Mouse (Mus musculus) hindbrain, embryonic 12.5 days (tissue): ENCODE measurements at regions not wholly inside any gene's neighbourhood (a gene's known extent, or its start where the extent isn't known, plus 50 kb on each side); places are given as distances from the start of the nearest gene placed in this dataset.
A peak's percentile ranks its signal among the peaks of the same experiment; 100 is the strongest.

Source experiments
- ATAC-seq: fragments of 200-750 bp; cut with Nextera tagmentation; 2 replicates; pipeline ENCODE4 v1.8.0; 2017; ENCODE audit warnings: moderate TSS enrichment; ENCODE audit not compliant: low FRiP score
- H3K27ac ChIP-seq: fragments of 300-500 bp; sonication (generic); 2 replicates; pipeline ENCODE4 v1.5.1; 2016; ENCODE audit warnings: mild to moderate bottlenecking
- H3K27me3 ChIP-seq: fragments of 300-500 bp; sonication (generic); 2 replicates; pipeline ENCODE4 v1.6.1; 2016; ENCODE audit warnings: mild to moderate bottlenecking
- H3K36me3 ChIP-seq: fragments of 300-500 bp; sonication (generic); 2 replicates; pipeline ENCODE4 v1.6.1; 2016; ENCODE audit warnings: mild to moderate bottlenecking
- H3K4me1 ChIP-seq: fragments of 300-500 bp; sonication (generic); 2 replicates; pipeline ENCODE4 v1.6.1; 2016
- H3K4me2 ChIP-seq: fragments of 300-500 bp; sonication (generic); replicated peaks from 2 replicates; pipeline ENCODE4 v1.6.1; 2016; ENCODE audit warnings: mild to moderate bottlenecking
- H3K4me3 ChIP-seq: fragments of 300-500 bp; sonication (generic); 2 replicates; pipeline ENCODE4 v1.5.1; 2016; ENCODE audit warnings: mild to moderate bottlenecking
- H3K9ac ChIP-seq: fragments of 300-500 bp; sonication (generic); 2 replicates; pipeline ENCODE4 v1.6.1; 2016; ENCODE audit warnings: mild to moderate bottlenecking, moderate library complexity
- H3K9me3 ChIP-seq: fragments of 300-500 bp; sonication (generic); replicated peaks from 2 replicates; pipeline ENCODE4 v1.6.1; 2016; ENCODE audit warnings: mild to moderate bottlenecking
- WGBS: fragments of 180-500 bp; shearing (Covaris S2); methylation state at CpG from one replicate; pipeline ENCODE4 v1.1.7; 2016; 5-methylcytosine and 5-hydroxymethylcytosine counted together

DNA sequence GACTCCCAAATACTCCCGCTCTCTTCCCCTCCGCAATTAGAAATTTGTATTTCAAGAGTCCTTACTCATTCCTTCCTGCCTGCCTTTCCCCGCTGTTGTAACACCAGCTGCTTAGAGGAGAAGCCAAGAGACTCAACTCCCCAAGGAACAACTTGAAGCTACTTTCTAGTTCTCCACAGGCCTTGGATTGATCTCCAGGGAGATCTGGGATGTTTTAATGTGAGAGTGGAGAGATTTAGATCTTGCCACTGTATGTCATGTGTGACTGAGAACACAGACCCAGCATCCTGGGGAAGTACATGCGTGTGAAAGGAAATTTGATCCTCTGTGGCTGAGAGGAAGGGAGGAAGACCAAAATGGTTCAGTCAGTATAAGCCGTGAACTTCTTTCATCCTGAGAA is 335.4 kb downstream of the Ets1 start:
- Histone ChIP-seq H3K36me3 (no peaks in the 10 kb centered on the region), H3K4me2 (no peak overlapping the region), H3K9ac (no peak overlapping the region), H3K27me3 (no peaks in the 10 kb centered on the region), H3K27ac (no peak overlapping the region), H3K4me3 (no peak overlapping the region), H3K4me1 (no peaks in the 10 kb centered on the region), H3K9me3 (no peaks in the 10 kb centered on the region)
- no peak for ATAC-seq
- 88% methylated on average over 5 of the region's 5 CpGs for WGBS

DNA sequence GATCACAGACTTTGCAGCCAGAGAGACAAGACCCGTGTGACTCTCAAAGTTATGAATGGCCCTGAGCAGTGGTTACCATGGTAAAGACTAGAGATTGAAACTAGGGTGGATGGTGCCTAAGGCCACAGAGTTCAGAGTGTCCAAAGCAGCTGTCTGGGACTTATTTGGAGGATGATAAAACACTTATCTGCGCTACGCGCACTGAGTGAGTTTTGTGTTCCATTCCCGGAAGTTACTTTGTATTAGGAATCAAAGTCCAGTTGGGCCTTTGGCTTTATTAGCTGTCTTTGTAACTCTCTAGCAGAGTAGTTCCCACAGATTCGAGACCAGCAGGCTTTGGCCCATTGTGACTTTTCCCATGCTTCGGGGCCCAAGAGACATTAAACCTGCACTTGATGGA is 335.9 kb downstream of the Ets1 start:
- no peaks in the 10 kb centered on the region for H3K4me1 ChIP-seq
- H3K9me3 ChIP-seq: no peaks in the 10 kb centered on the region
- no peak overlapping the region for H3K9ac ChIP-seq
- no peak overlapping the region for H3K4me2 ChIP-seq
- H3K36me3 ChIP-seq: no peaks in the 10 kb centered on the region
- no peaks in the 10 kb centered on the region for H3K27me3 ChIP-seq
- ATAC-seq: no peak
- H3K27ac ChIP-seq: no peak overlapping the region
- no peak overlapping the region for H3K4me3 ChIP-seq
- WGBS: 75% methylated on average over 7 of the region's 7 CpGs

DNA sequence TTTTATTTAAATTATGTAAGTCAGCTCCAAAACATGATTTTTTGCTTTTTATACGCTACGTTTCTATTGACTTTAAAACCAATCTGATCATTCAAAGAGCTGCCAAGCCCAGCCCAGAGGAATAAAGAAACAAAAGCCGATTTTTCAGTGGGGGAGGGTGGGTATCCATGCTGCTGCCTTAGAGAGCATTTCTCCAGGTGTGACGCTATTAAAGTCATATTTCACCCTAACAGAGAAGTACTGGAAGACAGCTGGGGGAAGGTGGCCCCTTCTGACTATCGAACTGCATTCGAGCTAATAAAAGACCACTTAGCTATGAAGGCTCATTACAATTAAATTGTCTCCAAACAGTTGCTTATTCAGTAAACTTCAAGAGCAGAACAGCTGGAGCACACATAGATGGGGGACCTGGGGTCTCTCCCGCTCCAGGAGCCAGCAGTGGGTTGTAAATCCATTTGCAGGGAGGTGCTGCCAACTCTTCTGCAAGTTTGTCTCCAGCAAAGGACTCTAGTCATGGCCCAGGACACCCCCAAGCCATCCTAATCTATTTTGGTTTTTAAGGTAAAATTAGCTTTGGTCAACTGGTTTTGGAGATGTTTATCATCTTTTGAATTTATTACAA is 336.5 kb downstream of the Ets1 start:
- no peaks in the 10 kb centered on the region for H3K9me3 ChIP-seq
- no peaks in the 10 kb centered on the region for H3K27me3 ChIP-seq
- H3K4me2 ChIP-seq: no peak overlapping the region
- no peaks in the 10 kb centered on the region for H3K36me3 ChIP-seq
- ATAC-seq: no peak
- no peak overlapping the region for H3K27ac ChIP-seq
- WGBS: 78% methylated on average over 7 of the region's 7 CpGs
- H3K4me3 ChIP-seq: no peak overlapping the region
- H3K9ac ChIP-seq: no peak overlapping the region
- H3K4me1 ChIP-seq: no peaks in the 10 kb centered on the region

DNA sequence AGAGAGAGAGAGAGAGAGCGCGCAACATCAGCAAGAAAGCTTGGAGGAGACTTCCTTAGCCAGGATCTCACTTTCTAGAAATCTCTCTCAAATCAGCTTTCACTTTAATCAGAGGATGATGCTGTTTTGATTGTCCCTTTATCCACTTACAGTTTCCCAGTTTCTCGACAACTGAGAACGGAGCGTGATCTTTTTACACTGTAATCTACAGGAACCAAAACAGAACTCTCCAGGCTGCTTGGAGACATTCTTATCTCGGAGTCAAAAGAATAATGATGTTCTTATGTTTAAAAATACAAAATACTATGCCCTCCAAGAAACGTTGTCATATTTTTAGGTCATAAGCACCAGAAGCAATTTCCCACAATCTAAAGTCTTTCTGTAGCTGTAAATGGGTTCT is 341.7 kb downstream of the Ets1 start:
- no peak for ATAC-seq
- no peak overlapping the region for H3K27ac ChIP-seq
- no peaks in the 10 kb centered on the region for H3K4me1 ChIP-seq
- 87% methylated on average over 7 of the region's 7 CpGs for WGBS
- no peak overlapping the region for H3K4me3 ChIP-seq
- no peaks in the 10 kb centered on the region for H3K9me3 ChIP-seq
- no peak overlapping the region for H3K4me2 ChIP-seq
- no peaks in the 10 kb centered on the region for H3K27me3 ChIP-seq
- H3K36me3 ChIP-seq: no peaks in the 10 kb centered on the region
- no peak overlapping the region for H3K9ac ChIP-seq

DNA sequence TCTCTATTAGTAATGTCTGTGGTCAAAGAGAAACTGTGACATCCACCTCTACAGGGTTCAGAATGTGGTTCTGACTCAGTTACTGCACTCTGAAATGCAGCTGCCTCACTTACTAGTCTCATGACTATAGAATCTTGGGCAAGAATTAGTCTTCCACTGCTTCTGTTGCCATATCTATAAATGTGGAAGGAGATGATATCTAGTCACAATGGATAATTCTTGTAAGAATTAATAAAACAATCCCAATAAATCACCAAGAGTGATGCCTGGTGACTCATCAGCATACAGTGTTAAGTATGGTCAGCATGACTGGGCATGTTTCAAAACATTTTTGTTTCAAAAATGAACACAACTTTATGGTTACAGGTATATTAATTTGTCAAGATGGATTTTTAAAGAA is 344.8 kb downstream of the Ets1 start:
- Histone ChIP-seq H3K4me3 (no peak overlapping the region), H3K9ac (no peak overlapping the region), H3K27me3 (no peaks in the 10 kb centered on the region), H3K4me2 (no peak overlapping the region), H3K36me3 (no peaks in the 10 kb centered on the region), H3K9me3 (no peaks in the 10 kb centered on the region), H3K27ac (no peak overlapping the region), H3K4me1 (no peaks in the 10 kb centered on the region)
- no peak for ATAC-seq

DNA sequence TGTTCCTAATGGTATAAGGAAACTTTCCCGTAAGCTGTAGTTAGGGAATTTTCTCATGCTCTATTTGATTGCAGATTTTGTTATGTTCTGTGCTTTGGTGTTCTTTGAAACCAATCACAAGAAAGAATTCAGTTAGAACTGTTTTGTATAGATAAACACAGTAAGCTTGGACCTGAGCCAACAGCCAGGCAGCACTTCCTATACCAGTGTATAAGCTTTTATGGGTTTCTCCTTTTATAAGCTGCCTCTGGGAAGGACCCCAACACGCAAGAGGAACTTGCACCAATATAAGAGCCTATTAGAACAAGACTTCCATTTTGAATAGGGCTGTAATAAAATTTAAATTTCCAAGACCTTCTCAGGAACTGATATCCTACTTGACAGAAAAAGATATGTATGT is 347.2 kb downstream of the Ets1 start:
- 81% methylated on average over 2 of the region's 2 CpGs for WGBS
- no peak overlapping the region for H3K4me3 ChIP-seq
- no peak overlapping the region for H3K9ac ChIP-seq
- H3K4me2 ChIP-seq: no peak overlapping the region
- ATAC-seq: no peak
- H3K4me1 ChIP-seq: no peaks in the 10 kb centered on the region
- H3K27ac ChIP-seq: no peak overlapping the region
- no peaks in the 10 kb centered on the region for H3K9me3 ChIP-seq
- H3K36me3 ChIP-seq: no peaks in the 10 kb centered on the region
- no peaks in the 10 kb centered on the region for H3K27me3 ChIP-seq

DNA sequence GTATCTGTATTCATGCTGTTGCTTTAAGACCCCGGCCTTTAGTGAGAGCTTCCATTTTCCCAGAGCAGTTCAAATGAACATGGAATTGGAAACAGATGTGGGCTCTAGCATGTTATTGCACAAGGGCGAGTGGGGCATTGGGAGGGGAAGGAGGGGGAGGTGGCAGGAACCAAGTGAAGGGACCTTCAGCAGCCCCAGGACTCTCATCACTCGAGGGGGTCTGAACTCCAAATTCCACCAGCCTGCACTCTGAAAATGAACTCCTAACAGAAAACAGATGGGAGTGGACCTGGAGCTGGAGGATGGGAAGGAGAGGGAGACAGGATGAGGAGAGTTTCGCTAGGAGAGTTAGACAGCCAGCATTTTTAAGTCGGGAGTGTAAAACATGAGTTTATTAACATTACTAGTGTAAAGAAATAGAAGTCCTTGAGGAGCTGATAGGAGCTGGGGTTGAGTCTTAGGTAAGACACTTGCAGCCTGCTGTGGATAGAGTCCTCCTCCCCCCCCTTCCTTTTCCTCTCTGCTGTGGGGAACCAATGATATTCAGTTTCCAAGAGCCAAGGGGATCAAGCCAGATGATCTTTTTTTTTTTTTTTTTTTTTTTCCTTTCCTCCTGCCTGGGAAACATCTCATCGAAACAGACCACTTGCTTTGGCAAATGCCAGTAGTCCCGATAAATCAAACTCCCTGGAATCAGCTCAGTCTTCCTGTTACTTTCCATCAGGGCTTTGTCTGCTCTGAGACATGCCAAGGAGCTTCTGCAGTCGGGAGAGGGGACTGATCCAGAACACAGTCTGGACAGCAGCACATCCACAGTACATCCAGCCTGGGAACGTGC is 351.0 kb downstream of the Ets1 start:
- H3K4me2 ChIP-seq: 0 out of 2 replicates have a peak overlapping the region, but pooled peaks have one; percentile 6
- H3K27ac ChIP-seq: peak overlapping the region; percentile 55; the same call in 1 of the 2 replicates
- no peak overlapping the region for H3K4me3 ChIP-seq
- H3K9me3 ChIP-seq: no peaks in the 10 kb centered on the region
- ATAC-seq: no peak
- no peaks in the 10 kb centered on the region for H3K27me3 ChIP-seq
- H3K4me1 ChIP-seq: no peaks in the 10 kb centered on the region
- no peak overlapping the region for H3K9ac ChIP-seq
- no peaks in the 10 kb centered on the region for H3K36me3 ChIP-seq
- 63% methylated on average over 9 of the region's 9 CpGs for WGBS

DNA sequence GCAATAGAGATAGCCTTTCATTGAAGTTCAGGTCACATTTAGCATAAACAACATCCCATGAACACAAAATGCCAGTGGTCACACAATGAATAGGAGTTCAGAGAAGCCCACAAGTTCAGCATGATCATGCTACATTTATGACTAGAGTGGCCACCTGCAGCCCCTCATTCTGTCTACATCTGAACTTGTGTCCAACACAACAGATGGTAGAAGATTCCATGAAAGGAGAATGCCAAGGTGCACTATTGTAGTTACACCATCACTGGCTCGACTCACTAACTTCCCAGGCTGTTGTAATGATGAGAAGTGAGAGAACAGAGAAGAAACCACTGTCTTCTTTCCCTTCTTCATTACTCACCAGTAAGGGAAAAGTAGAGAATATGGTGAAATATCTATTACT is 353.0 kb downstream of the Ets1 start:
- H3K27ac ChIP-seq: no peak overlapping the region
- no peaks in the 10 kb centered on the region for H3K36me3 ChIP-seq
- H3K27me3 ChIP-seq: no peaks in the 10 kb centered on the region
- no peak for ATAC-seq
- H3K4me3 ChIP-seq: no peak overlapping the region
- H3K4me1 ChIP-seq: no peaks in the 10 kb centered on the region
- H3K9ac ChIP-seq: no peak overlapping the region
- WGBS: 85% methylated on average over 1 of the region's 1 CpGs
- H3K9me3 ChIP-seq: no peaks in the 10 kb centered on the region
- H3K4me2 ChIP-seq: no peak overlapping the region

DNA sequence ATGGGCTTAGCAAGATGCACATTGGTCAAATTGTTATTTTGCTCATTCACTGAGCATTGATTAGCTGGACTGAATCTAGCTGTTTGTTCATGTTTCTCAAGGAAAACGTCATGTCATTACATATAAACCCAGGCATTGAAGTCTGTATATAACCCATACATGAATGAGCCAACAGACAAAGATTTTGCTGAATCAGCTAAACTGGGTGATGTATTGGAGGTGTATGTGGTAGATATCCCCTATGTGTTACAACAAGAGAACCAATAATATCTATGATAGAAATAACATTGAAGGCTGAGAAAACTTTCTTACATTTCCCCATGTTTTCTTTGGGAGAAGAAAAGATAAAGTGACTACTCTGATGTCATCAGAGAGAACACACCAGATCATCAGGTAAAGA is 362.3 kb downstream of the Ets1 start:
- Histone ChIP-seq H3K36me3 (no peaks in the 10 kb centered on the region), H3K4me2 (no peak overlapping the region), H3K4me3 (no peak overlapping the region), H3K9ac (no peak overlapping the region), H3K27ac (no peak overlapping the region), H3K9me3 (0 out of 2 replicates have a peak, but pooled peaks cover 7% of the 10 kb centered on the region), H3K27me3 (no peaks in the 10 kb centered on the region), H3K4me1 (no peaks in the 10 kb centered on the region)
- 94% methylated on average over 1 of the region's 1 CpGs for WGBS
- ATAC-seq: no peak

DNA sequence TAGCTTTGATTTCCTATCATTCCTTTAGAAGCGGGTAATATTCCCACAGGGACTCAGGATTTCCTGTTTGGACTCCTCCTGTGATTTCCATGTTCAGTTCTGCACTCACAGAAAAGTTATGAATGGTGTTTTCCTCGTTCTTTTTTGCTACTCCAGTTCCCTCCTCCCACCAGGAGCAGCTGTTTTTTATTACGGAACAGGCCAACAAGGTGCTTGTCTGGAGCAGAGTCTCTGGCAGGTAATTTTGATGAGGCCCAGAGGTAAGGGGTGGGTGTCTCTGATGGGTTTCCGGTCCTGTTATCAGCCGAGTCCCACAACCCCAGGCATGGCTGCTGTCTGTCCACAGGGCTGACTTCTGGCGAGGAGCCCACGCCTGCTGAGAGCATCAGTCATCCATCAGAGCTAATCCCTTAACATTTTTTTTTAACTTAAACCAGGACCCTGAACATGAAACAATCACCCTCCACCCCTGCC is 364.7 kb downstream of the Ets1 start:
- H3K27ac ChIP-seq: no peak overlapping the region
- ATAC-seq: no peak
- WGBS: 50% methylated on average over 7 of the region's 7 CpGs

DNA sequence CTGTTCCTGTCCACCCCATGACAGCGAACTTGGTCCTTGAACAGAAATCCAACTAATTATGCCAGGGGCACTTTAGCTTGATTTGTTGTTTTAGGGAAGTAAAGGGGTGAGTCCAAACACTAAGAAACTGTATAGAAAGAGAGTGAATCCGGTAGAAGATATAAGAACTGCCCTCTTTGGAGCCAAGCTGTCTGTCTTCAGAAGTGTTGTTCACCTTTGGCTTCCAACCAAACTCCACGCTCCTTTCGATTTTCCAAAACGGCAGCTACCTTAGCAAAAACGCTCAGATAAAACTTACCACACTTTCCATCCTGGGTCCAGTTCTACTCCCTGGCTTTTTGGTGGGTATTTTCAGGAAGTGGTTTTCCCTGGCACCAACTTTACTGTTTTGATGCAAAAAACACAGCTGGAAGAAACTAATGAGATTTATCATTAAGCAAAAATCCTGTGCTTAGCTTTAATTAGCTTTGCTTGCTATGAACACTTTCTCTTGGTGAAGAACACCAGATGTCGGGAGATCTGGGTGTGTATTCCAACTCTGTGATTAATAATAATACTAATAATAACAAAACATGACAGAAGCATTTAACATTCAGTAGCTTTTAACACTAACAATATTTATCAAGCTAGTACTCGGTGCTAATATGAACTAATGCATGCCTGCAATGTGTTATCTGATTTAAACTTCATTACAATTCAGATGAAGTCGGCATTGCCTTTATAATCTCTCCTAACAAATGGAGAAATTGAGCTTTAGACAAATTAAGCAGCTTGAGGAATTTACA is 365.3 kb downstream of the Ets1 start:
- ATAC-seq: no peak
- Histone ChIP-seq H3K27ac (no peak overlapping the region), H3K9ac (no peak overlapping the region), H3K9me3 (0 out of 2 replicates have a peak, but pooled peaks cover 7% of the 10 kb centered on the region), H3K4me1 (no peaks in the 10 kb centered on the region), H3K4me2 (no peak overlapping the region), H3K27me3 (no peaks in the 10 kb centered on the region), H3K36me3 (no peaks in the 10 kb centered on the region), H3K4me3 (no peak overlapping the region)
- 73% methylated on average over 9 of the region's 9 CpGs for WGBS

More for the DNA sequence above, 364.7 kb downstream of the Ets1 start:
- Histone ChIP-seq H3K27me3 (no peaks in the 10 kb centered on the region), H3K36me3 (no peaks in the 10 kb centered on the region), H3K4me2 (no peak overlapping the region), H3K9ac (no peak overlapping the region), H3K9me3 (0 out of 2 replicates have a peak, but pooled peaks cover 7% of the 10 kb centered on the region), H3K4me3 (no peak overlapping the region), H3K4me1 (no peaks in the 10 kb centered on the region)

DNA sequence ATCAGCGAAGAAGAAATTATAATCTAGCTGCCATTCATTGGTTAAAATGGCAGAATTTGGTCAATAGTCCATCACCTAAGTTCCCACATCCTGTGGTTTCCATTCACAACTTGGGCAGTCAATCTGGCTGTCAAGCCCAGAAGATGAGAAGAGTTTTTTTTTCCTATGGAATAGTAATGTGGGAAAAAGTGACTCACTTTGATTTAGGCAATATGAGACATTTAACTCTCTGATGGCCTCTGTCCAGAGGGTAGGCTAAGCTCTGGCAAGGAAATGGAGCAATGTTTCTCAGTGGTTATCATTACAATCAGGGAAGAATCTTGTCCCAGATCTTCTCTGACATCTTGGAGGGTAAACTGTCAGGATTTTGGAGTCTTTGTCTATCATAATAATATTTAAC is 367.9 kb downstream of the Ets1 start:
- no peak overlapping the region for H3K4me3 ChIP-seq
- H3K27me3 ChIP-seq: no peaks in the 10 kb centered on the region
- no peak for ATAC-seq
- H3K9me3 ChIP-seq: no peaks in the 10 kb centered on the region
- no peak overlapping the region for H3K4me2 ChIP-seq
- no peaks in the 10 kb centered on the region for H3K4me1 ChIP-seq
- H3K9ac ChIP-seq: no peak overlapping the region
- H3K36me3 ChIP-seq: no peaks in the 10 kb centered on the region
- 100% methylated on average over 1 of the region's 1 CpGs for WGBS
- no peak overlapping the region for H3K27ac ChIP-seq
